9 mouse cellular contexts compared by ENCODE assay signal in genomic region chr2:158324531-158325190, GRCm38 (mm10). TPM values are rescaled to one million over a fixed set of nuclear protein-coding genes. Genes with fewer than 3 reads are reported as not detected.
A peak's percentile ranks its signal among the peaks of the same experiment; 100 is the strongest.
DNase-seq lines count a peak whose midpoint lies in the region; ATAC-seq and TF ChIP-seq lines count a peak whose summit lies in the region.
"Had no signal": no experiment of that assay in that cellular context is flagged by ENCODE, and none has a peak within 500 bp of the region (broad histone marks: within the 10 kb centered on the region; RNA-seq: fewer than 3 reads in every experiment).

No protein-coding gene starts in this region.

- ATAC-seq in intestine, embryonic 15.5 days: peak; percentile 51; the same call in 1 of the 2 replicates
- no peak for ATAC-seq in intestine, embryonic 16.5 days
- ATAC-seq in forebrain, embryonic 14.5 days: peak; percentile 74

- H3K9ac ChIP-seq in intestine, embryonic 15.5 days: no peak overlapping the region
- no peak overlapping the region for H3K9ac ChIP-seq in intestine, embryonic 16.5 days (ENCODE audit: low read depth, low read length)
- no peak overlapping the region for H3K9ac ChIP-seq in forebrain, embryonic 14.5 days (ENCODE audit: low read length)

- intact Hi-C loops in left cerebral cortex, postnatal 4 days (cut with DNase I): no loop called here
- intact Hi-C loops in gastrocnemius, postnatal 36 days (cut with DNase I): no loop called here

- no peaks in the 10 kb centered on the region for H3K9me3 ChIP-seq in intestine, embryonic 15.5 days
- H3K9me3 ChIP-seq in intestine, embryonic 16.5 days (ENCODE audit: control insufficient read depth, low read length): no peaks in the 10 kb centered on the region
- H3K9me3 ChIP-seq in forebrain, embryonic 14.5 days (replicated peaks; ENCODE audit: control insufficient read depth, low read length): no peaks in the 10 kb centered on the region

- no peaks in the 10 kb centered on the region for H3K36me3 ChIP-seq in intestine, embryonic 15.5 days
- H3K36me3 ChIP-seq in intestine, embryonic 16.5 days (ENCODE audit: control insufficient read depth, insufficient read depth, low read length): no peaks in the 10 kb centered on the region
- H3K36me3 ChIP-seq in forebrain, embryonic 14.5 days (ENCODE audit: control insufficient read depth, insufficient read depth, low read length): no peaks in the 10 kb centered on the region

- TF ChIP-seq POLR2A in brain, embryonic 14.5 days (IDR thresholded peaks at IDR 0.05; ENCODE audit: borderline replicate concordance, extremely low read depth, insufficient read depth, insufficient read length, poor library complexity, severe bottlenecking): no peak

- H3K4me3 ChIP-seq in intestine, embryonic 15.5 days (replicated peaks): no peak overlapping the region
- H3K4me3 ChIP-seq in intestine, embryonic 16.5 days (ENCODE audit: low read length): no peak overlapping the region
- no peak overlapping the region for H3K4me3 ChIP-seq in forebrain, embryonic 14.5 days (ENCODE audit: low read depth, low read length)

- DNase-seq in brain, embryonic 14.5 days (ENCODE audit: low read depth): peak; percentile 83
- DNase-seq in forebrain, embryonic 14.5 days (ENCODE audit: low spot score): peak; percentile 79
- DNase-seq in left cerebral cortex, postnatal 4 days: peak; percentile 30
- DNase-seq in adipocyte (ENCODE audit: low spot score): no peak
- DNase-seq in gastrocnemius, postnatal 36 days: no peak
- no peak for DNase-seq in urinary bladder, adult 2 months (ENCODE audit: low spot score)

- TF ChIP-seq CTCF in brain, embryonic 14.5 days (IDR thresholded peaks at IDR 0.05; ENCODE audit: borderline replicate concordance, extremely low read depth, insufficient read depth, insufficient read length): no peak

- H3K27ac ChIP-seq in intestine, embryonic 15.5 days: no peak overlapping the region
- H3K27ac ChIP-seq in intestine, embryonic 16.5 days (ENCODE audit: low read length): no peak overlapping the region
- H3K27ac ChIP-seq in forebrain, embryonic 14.5 days (ENCODE audit: low read depth, low read length): no peak overlapping the region

- 57% methylated on average over 10 of the region's 10 CpGs for WGBS in intestine, embryonic 15.5 days
- WGBS in intestine, embryonic 16.5 days: 63% methylated on average over 10 of the region's 10 CpGs
- WGBS in forebrain, embryonic 14.5 days: 58% methylated on average over 10 of the region's 10 CpGs

- H3K4me2 ChIP-seq in intestine, embryonic 15.5 days (replicated peaks): no peak overlapping the region
- H3K4me2 ChIP-seq in intestine, embryonic 16.5 days (ENCODE audit: low read depth, low read length): no peak overlapping the region
- no peak overlapping the region for H3K4me2 ChIP-seq in forebrain, embryonic 14.5 days (ENCODE audit: low read length)

- H3K27me3 ChIP-seq in intestine, embryonic 15.5 days (replicated peaks): no peaks in the 10 kb centered on the region
- no peaks in the 10 kb centered on the region for H3K27me3 ChIP-seq in intestine, embryonic 16.5 days (replicated peaks; ENCODE audit: control insufficient read depth, insufficient read depth, low read length)
- no peaks in the 10 kb centered on the region for H3K27me3 ChIP-seq in forebrain, embryonic 14.5 days (replicated peaks; ENCODE audit: control insufficient read depth, insufficient read depth, low read length)

- no peaks in the 10 kb centered on the region for H3K4me1 ChIP-seq in intestine, embryonic 15.5 days (replicated peaks)
- no peaks in the 10 kb centered on the region for H3K4me1 ChIP-seq in intestine, embryonic 16.5 days (ENCODE audit: control insufficient read depth, insufficient read depth, low read length)
- H3K4me1 ChIP-seq in forebrain, embryonic 14.5 days (ENCODE audit: control insufficient read depth, insufficient read depth, low read length): no peaks in the 10 kb centered on the region

RNA-seq across cellular contexts. Expression of gene Lbp, which starts 18.4 kb away (rescaled TPM):
- polyA plus RNA-seq in intestine, embryonic 15.5 days (2015; fragmentation: Nextera tagmentation; extraction: Ambion mirVana): 5.4 and 5.5 TPM in 2 replicates
- polyA plus RNA-seq in intestine, embryonic 16.5 days (2015; fragmentation: Nextera tagmentation; extraction: Ambion mirVana): 3.8 and 4.6 TPM in 2 replicates
- polyA plus RNA-seq in brain, embryonic 14.5 days (2012; rRNA removed): 4.0 and 4.3 TPM in 2 replicates
- polyA plus RNA-seq in forebrain, embryonic 14.5 days (2014; fragmentation: Nextera tagmentation; extraction: Ambion mirVana): 2.6 and 3.0 TPM in 2 replicates
- 1 to 10 TPM; 1.4 to 2.0 TPM for total RNA-seq in left cerebral cortex, postnatal 4 days (2021)
- total RNA-seq in gastrocnemius, postnatal 36 days (2021): 1 to 10 TPM; 4.9 to 8.2 TPM
- 107 and 122 TPM in 2 replicates for polyA plus RNA-seq in urinary bladder, adult 2 months (2012; rRNA removed)

RNA-seq across cellular contexts. Expression of gene Snhg11, which starts 50.8 kb away (rescaled TPM):
- polyA plus RNA-seq in intestine, embryonic 15.5 days (2015; fragmentation: Nextera tagmentation; extraction: Ambion mirVana): 4.8 and 7.0 TPM in 2 replicates
- polyA plus RNA-seq in intestine, embryonic 16.5 days (2015; fragmentation: Nextera tagmentation; extraction: Ambion mirVana): 4.6 and 5.7 TPM in 2 replicates
- polyA plus RNA-seq in brain, embryonic 14.5 days (2012; rRNA removed): 496 and 652 TPM in 2 replicates
- 30.3 and 55.7 TPM in 2 replicates for polyA plus RNA-seq in forebrain, embryonic 14.5 days (2014; fragmentation: Nextera tagmentation; extraction: Ambion mirVana)
- total RNA-seq in left cerebral cortex, postnatal 4 days (2021): 100 to 1,000 TPM; 275 to 360 TPM
- under 1 TPM in 1 of 2 experiments, not detected in 1; 0.05 TPM for total RNA-seq in gastrocnemius, postnatal 36 days (2021)
- polyA plus RNA-seq in urinary bladder, adult 2 months (2012; rRNA removed): 42.5 and 79.4 TPM in 2 replicates
- total RNA-seq: neutrophil, adult 5-6 weeks had no signal

Comparison
In these comparisons a context has a peak if more than half of its experiments do, and no peak if none do; other contexts are left out.
1. DNase-seq: peak in brain, embryonic 14.5 days (single experiment), forebrain, embryonic 14.5 days (single experiment) and left cerebral cortex, postnatal 4 days (single experiment); none in adipocyte (single experiment), gastrocnemius, postnatal 36 days (0 of 2) and urinary bladder, adult 2 months (single experiment).
2. RNA of gene Lbp, which starts 18.4 kb away (polyA plus RNA-seq): 107 to 122 TPM in urinary bladder, adult 2 months; 5.4 to 5.5 TPM in intestine, embryonic 15.5 days, 3.8 to 4.6 TPM in intestine, embryonic 16.5 days, 4.0 to 4.3 TPM in brain, embryonic 14.5 days and 2.6 to 3.0 TPM in forebrain, embryonic 14.5 days; every median in the first group is over 10 times any median in the second.